Mouse (Mus musculus) hindbrain, embryonic 13.5 days (tissue): ENCODE data around the gene Galnt16. TPM values are rescaled to one million over a fixed set of nuclear protein-coding genes. Genes with fewer than 3 reads are reported as not detected.

Experiments
- ATAC-seq: fragments of 200-750 bp; cut with Nextera tagmentation; 2 replicates; pipeline ENCODE4 v1.8.0; 2017; ENCODE audit warnings: moderate TSS enrichment; ENCODE audit not compliant: low FRiP score
- H3K27ac ChIP-seq: fragments of 300-500 bp; sonication (generic); 2 replicates; pipeline ENCODE4 v1.5.1; 2015; ENCODE audit warnings: inconsistent platforms, mild to moderate bottlenecking, moderate library complexity
- H3K27me3 ChIP-seq: fragments of 300-500 bp; sonication (generic); 2 replicates; pipeline ENCODE4 v1.6.1; 2015; ENCODE audit warnings: mild to moderate bottlenecking, inconsistent platforms
- H3K36me3 ChIP-seq: fragments of 300-500 bp; sonication (generic); 2 replicates; pipeline ENCODE4 v1.6.1; 2015; ENCODE audit warnings: mild to moderate bottlenecking, inconsistent platforms
- H3K4me1 ChIP-seq: fragments of 300-500 bp; sonication (generic); replicated peaks from 2 replicates; pipeline ENCODE4 v1.6.1; 2015; ENCODE audit warnings: inconsistent platforms
- H3K4me2 ChIP-seq: fragments of 300-500 bp; sonication (generic); 2 replicates; pipeline ENCODE4 v1.6.1; 2015; ENCODE audit warnings: inconsistent platforms, mild to moderate bottlenecking, moderate library complexity
- H3K4me3 ChIP-seq: fragments of 300-500 bp; sonication (generic); 2 replicates; pipeline ENCODE4 v1.5.1; 2015; ENCODE audit warnings: mild to moderate bottlenecking, inconsistent platforms
- H3K9ac ChIP-seq: fragments of 300-500 bp; sonication (generic); 2 replicates; pipeline ENCODE4 v1.6.1; 2015; ENCODE audit warnings: mild to moderate bottlenecking, inconsistent platforms
- H3K9me3 ChIP-seq: fragments of 300-500 bp; sonication (generic); 2 replicates; pipeline ENCODE4 v1.6.1; 2016; ENCODE audit warnings: inconsistent platforms
- WGBS: fragments of 180-500 bp; shearing (Covaris S2); methylation state at CpG from one replicate; pipeline ENCODE4 v1.1.7; 2015; 5-methylcytosine and 5-hydroxymethylcytosine counted together
- polyA plus RNA-seq: library from polyadenylated mRNA; unstranded; fragments of >200 nt; fragmentation: Nextera tagmentation; extraction: Ambion mirVana; gene quantifications from 2 replicates; pipeline ENCODE4 v1.2.1, GENCODE M21; 2015

Galnt16 gene
- polyA plus RNA-seq, 1 experiment from 2014 or later, result 29.1 TPM

- Histone ChIP-seq H3K27me3 (no peaks in the 10 kb centered on the region), H3K4me3 (no peak overlapping the region), H3K4me2 (no peak overlapping the region), H3K27ac (no peak overlapping the region), H3K36me3 (peaks cover 2% of the 10 kb centered on the region; the same call in 1 of the 2 replicates), H3K4me1 (no peaks in the 10 kb centered on the region), H3K9ac (no peak overlapping the region), H3K9me3 (no peaks in the 10 kb centered on the region)
- ATAC-seq, result no peak
- WGBS, result 91% methylated on average over 7 of the region's 7 CpGs
Measured at GRCm38 (mm10) chr12:80653951-80654658, 136.0 kb downstream of the Galnt16 start.

- H3K27me3 ChIP-seq, result no peaks in the 10 kb centered on the region
- no peak overlapping the region for H3K9ac ChIP-seq
- H3K4me3 ChIP-seq, result no peak overlapping the region
- no peak overlapping the region for H3K4me2 ChIP-seq
- WGBS, result 92% methylated on average over 3 of the region's 3 CpGs
- ATAC-seq, result no peak
- H3K9me3 ChIP-seq, result no peaks in the 10 kb centered on the region
- no peak overlapping the region for H3K27ac ChIP-seq
- no peaks in the 10 kb centered on the region; the same call in 1 of the 2 replicates for H3K4me1 ChIP-seq
- no peaks in the 10 kb centered on the region for H3K36me3 ChIP-seq
Measured at GRCm38 (mm10) chr12:80654659-80655025, 136.6 kb downstream of the Galnt16 start.

GRCm38 (mm10) chr12:80658661-80659060, 140.6 kb downstream of the Galnt16 start:
- Histone ChIP-seq H3K9me3 (no peaks in the 10 kb centered on the region), H3K27me3 (no peaks in the 10 kb centered on the region), H3K4me1 (no peaks in the 10 kb centered on the region; the same call in 1 of the 2 replicates), H3K4me3 (no peak overlapping the region), H3K4me2 (no peak overlapping the region), H3K27ac (no peak overlapping the region), H3K36me3 (peaks cover 16% of the 10 kb centered on the region), H3K9ac (no peak overlapping the region)
- ATAC-seq, result no peak
- 93% methylated on average over 6 of the region's 6 CpGs for WGBS

- H3K36me3 ChIP-seq, result peaks cover 27% of the 10 kb centered on the region
- no peak overlapping the region for H3K4me2 ChIP-seq
- ATAC-seq, result no peak
- no peak overlapping the region for H3K4me3 ChIP-seq
- H3K27me3 ChIP-seq, result no peaks in the 10 kb centered on the region
- no peaks in the 10 kb centered on the region; the same call in 1 of the 2 replicates for H3K4me1 ChIP-seq
- WGBS, result 95% methylated on average over 10 of the region's 10 CpGs
- no peak overlapping the region for H3K27ac ChIP-seq
- no peaks in the 10 kb centered on the region for H3K9me3 ChIP-seq
- H3K9ac ChIP-seq, result no peak overlapping the region
Measured at GRCm38 (mm10) chr12:80662322-80662721, 144.2 kb downstream of the Galnt16 start.

GRCm38 (mm10) chr12:80663935-80664334, 145.9 kb downstream of the Galnt16 start:
- no peak overlapping the region for H3K9ac ChIP-seq
- no peak overlapping the region for H3K27ac ChIP-seq
- no peaks in the 10 kb centered on the region for H3K27me3 ChIP-seq
- H3K36me3 ChIP-seq, result peaks cover 37% of the 10 kb centered on the region
- WGBS, result 87% methylated on average over 2 of the region's 2 CpGs
- H3K4me1 ChIP-seq, result no peaks in the 10 kb centered on the region; the same call in 1 of the 2 replicates
- no peak overlapping the region for H3K4me2 ChIP-seq
- ATAC-seq, result no peak
- no peak overlapping the region for H3K4me3 ChIP-seq
- H3K9me3 ChIP-seq, result no peaks in the 10 kb centered on the region

- H3K27me3 ChIP-seq, result no peaks in the 10 kb centered on the region
- no peak overlapping the region for H3K4me3 ChIP-seq
- no peak overlapping the region for H3K4me2 ChIP-seq
- 95% methylated on average over 2 of the region's 2 CpGs for WGBS
- peaks cover 33% of the 10 kb centered on the region for H3K36me3 ChIP-seq
- H3K9me3 ChIP-seq, result no peaks in the 10 kb centered on the region
- H3K27ac ChIP-seq, result no peak overlapping the region
- no peak overlapping the region for H3K9ac ChIP-seq
- ATAC-seq, result no peak
- H3K4me1 ChIP-seq, result no peaks in the 10 kb centered on the region
Measured at GRCm38 (mm10) chr12:80668391-80668790, 150.3 kb downstream of the Galnt16 start.

GRCm38 (mm10) chr12:80673170-80673569, 155.1 kb downstream of the Galnt16 start:
- H3K4me1 ChIP-seq, result no peaks in the 10 kb centered on the region
- no peaks in the 10 kb centered on the region for H3K9me3 ChIP-seq
- 23% methylated on average over 3 of the region's 3 CpGs for WGBS
- no peak overlapping the region for H3K4me2 ChIP-seq
- ATAC-seq, result no peak
- H3K9ac ChIP-seq, result no peak overlapping the region
- peaks cover 49% of the 10 kb centered on the region for H3K36me3 ChIP-seq
- no peaks in the 10 kb centered on the region for H3K27me3 ChIP-seq
- no peak overlapping the region for H3K27ac ChIP-seq
- no peak overlapping the region for H3K4me3 ChIP-seq

Other genes starting within 250 kb of the Galnt16 start
- 25.2 and 27.7 TPM in 2 replicates for gene Dcaf5, start 81.7 kb upstream of the Galnt16 start, polyA plus RNA-seq
- 51.1 and 53.4 TPM in 2 replicates for gene Exd2, start 55.2 kb upstream of the Galnt16 start, polyA plus RNA-seq
- 23.6 TPM in 2 replicates for gene Slc39a9, start 125.6 kb downstream of the Galnt16 start, polyA plus RNA-seq
- 329 and 335 TPM in 2 replicates for gene Erh, start 126.1 kb downstream of the Galnt16 start, polyA plus RNA-seq
- 3.1 and 3.2 TPM in 2 replicates for gene Plekhd1, start 174.3 kb downstream of the Galnt16 start, polyA plus RNA-seq
- gene Ccdc177, start 242.4 kb downstream of the Galnt16 start, polyA plus RNA-seq, result 3.8 and 4.0 TPM in 2 replicates